Mouse (Mus musculus) intestine, embryonic 15.5 days (tissue): ENCODE results near the gene Thoc6. TPM values are rescaled to one million over a fixed set of nuclear protein-coding genes. Genes with fewer than 3 reads are reported as not detected.
A peak's percentile ranks its signal among the peaks of the same experiment; 100 is the strongest.

Experiments
- ATAC-seq: fragments of 200-750 bp; cut with Nextera tagmentation; 2 replicates; pipeline ENCODE4 v1.8.0; 2017; ENCODE audit warnings: moderate TSS enrichment, moderate library complexity
- H3K27ac ChIP-seq: fragments of 300-500 bp; sonication (generic); 2 replicates; pipeline ENCODE4 v1.5.1; 2015; ENCODE audit warnings: mild to moderate bottlenecking, inconsistent platforms
- H3K27me3 ChIP-seq: fragments of 300-500 bp; sonication (generic); replicated peaks from 2 replicates; pipeline ENCODE4 v1.6.1; 2015; ENCODE audit warnings: inconsistent platforms
- H3K36me3 ChIP-seq: fragments of 300-500 bp; sonication (generic); 2 replicates; pipeline ENCODE4 v1.6.1; 2015; ENCODE audit warnings: inconsistent platforms
- H3K4me1 ChIP-seq: fragments of 300-500 bp; sonication (generic); replicated peaks from 2 replicates; pipeline ENCODE4 v1.6.1; 2015; ENCODE audit warnings: inconsistent platforms
- H3K4me2 ChIP-seq: fragments of 300-500 bp; sonication (generic); replicated peaks from 2 replicates; pipeline ENCODE4 v1.6.1; 2015; ENCODE audit warnings: mild to moderate bottlenecking, inconsistent platforms
- H3K4me3 ChIP-seq: fragments of 300-500 bp; sonication (generic); replicated peaks from 2 replicates; pipeline ENCODE4 v1.5.1; 2015; ENCODE audit warnings: inconsistent platforms
- H3K9ac ChIP-seq: fragments of 300-500 bp; sonication (generic); 2 replicates; pipeline ENCODE4 v1.6.1; 2015; ENCODE audit warnings: inconsistent platforms
- H3K9me3 ChIP-seq: fragments of 300-500 bp; sonication (generic); 2 replicates; pipeline ENCODE4 v1.6.1; 2016; ENCODE audit warnings: inconsistent platforms
- WGBS: fragments of 180-500 bp; shearing (Covaris S2); methylation state at CpG from one replicate; pipeline ENCODE4 v1.1.7; 2015; 5-methylcytosine and 5-hydroxymethylcytosine counted together
- polyA plus RNA-seq: library from polyadenylated mRNA; unstranded; fragments of >200 nt; fragmentation: Nextera tagmentation; extraction: Ambion mirVana; gene quantifications from 2 replicates; pipeline ENCODE4 v1.2.1, GENCODE M21; 2015

Thoc6 gene
- 43.0 and 43.2 TPM in 2 replicates for polyA plus RNA-seq

DNA sequence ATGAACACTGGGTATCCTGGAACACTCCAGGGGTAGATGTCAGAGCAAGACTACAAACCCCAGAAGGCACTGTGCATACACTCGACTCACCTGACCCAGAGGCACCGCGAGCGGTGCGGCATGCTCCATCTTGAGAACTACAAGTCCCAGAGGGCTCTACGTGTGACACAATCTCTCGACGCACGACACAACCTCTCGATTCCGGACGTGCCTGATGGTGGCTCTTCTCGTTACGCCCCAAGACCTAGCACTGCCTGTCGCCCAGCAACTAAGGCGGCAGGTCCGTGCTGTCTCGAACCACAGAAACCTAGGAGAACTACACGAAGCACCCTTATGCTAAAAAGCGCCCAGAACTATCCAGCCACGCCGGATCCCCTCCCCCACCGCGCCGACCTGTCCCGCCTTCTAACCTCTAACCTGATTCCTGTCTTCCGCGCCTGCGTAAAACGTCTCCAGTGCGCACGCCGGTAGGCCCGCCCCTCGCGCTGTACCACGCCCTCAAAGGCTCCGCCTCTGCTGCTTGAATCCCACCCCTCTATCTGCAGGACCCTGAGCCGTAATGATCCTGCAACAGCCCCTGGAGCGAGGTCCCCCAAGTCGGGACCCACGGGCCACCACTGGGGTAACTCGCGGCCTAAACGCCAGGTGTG lies at the start of gene Thoc6, which contains the start of gene Hcfc1r1:
Gene Thoc6 (minus strand): TSS at position 459 of the 650 bp plus-strand sequence.
Gene Hcfc1r1 (plus strand): TSS at position 173 of the 650 bp plus-strand sequence.
- ATAC-seq: peak; percentile 95
- H3K36me3 ChIP-seq: peaks cover 15% of the 10 kb centered on the region; the same call in 1 of the 2 replicates
- peak within 1 kb of the TSS; percentile 78 for H3K27ac ChIP-seq
- H3K9ac ChIP-seq: peak within 1 kb of the TSS; percentile 68
- H3K4me1 ChIP-seq: peaks cover 31% of the 10 kb centered on the region
- WGBS: under 1% methylated on average over 45 of the region's 45 CpGs
- H3K4me2 ChIP-seq: peak within 1 kb of the TSS; percentile 96
- no peaks in the 10 kb centered on the region for H3K9me3 ChIP-seq
- H3K4me3 ChIP-seq: peak within 1 kb of the TSS; percentile 66
- H3K27me3 ChIP-seq: peaks cover under 1% of the 10 kb centered on the region; the same call in 1 of the 2 replicates

DNA sequence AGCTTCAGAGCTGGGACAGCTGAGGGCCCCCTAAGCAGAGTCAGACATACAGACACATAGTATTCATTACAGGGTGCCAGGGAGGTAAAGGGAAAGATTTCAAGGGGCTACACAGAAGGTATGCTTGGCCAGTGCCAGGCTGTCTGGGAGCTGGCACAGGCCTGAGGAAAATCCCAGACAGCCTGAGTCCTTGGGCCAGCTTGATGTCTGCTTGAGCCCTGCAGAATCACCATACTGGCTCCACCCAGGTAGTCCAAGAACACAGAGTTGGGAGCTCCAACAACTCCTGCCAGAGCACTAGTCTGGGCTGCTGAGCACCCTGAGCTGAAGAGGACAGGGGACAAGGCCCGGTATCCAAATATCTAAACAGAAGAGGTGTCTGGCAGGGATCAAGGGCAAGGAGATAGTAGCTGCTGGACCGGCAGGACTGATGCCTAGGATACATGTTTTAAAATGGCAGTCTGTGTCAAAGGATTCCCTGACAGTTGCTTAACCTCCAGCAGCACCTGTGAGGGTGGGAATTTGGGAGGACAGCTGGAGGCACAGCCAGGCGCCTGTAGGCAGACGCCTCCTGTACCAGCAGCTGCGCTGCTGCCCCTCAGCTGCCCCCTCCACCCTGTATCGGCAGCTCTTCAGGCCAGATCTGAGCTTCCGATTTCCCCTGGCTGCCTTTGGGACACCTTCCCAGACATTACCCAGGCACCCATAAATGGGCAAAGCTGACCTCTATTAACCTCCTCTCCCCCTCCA lies 48.9 kb upstream of the Thoc6 start, which contains the start of gene 1520401A03Rik:
Gene 1520401A03Rik (minus strand): TSS at position 408 of the 750 bp plus-strand sequence.
- Histone ChIP-seq H3K27ac (no peak within 1 kb of the TSS), H3K27me3 (no peaks in the 10 kb centered on the region), H3K4me1 (peaks cover 12% of the 10 kb centered on the region), H3K4me3 (no peak within 1 kb of the TSS), H3K9ac (no peak within 1 kb of the TSS), H3K9me3 (no peaks in the 10 kb centered on the region), H3K36me3 (no peaks in the 10 kb centered on the region), H3K4me2 (no peak within 1 kb of the TSS)
- WGBS: 66% methylated on average over 7 of the region's 7 CpGs
- ATAC-seq: no peak

DNA sequence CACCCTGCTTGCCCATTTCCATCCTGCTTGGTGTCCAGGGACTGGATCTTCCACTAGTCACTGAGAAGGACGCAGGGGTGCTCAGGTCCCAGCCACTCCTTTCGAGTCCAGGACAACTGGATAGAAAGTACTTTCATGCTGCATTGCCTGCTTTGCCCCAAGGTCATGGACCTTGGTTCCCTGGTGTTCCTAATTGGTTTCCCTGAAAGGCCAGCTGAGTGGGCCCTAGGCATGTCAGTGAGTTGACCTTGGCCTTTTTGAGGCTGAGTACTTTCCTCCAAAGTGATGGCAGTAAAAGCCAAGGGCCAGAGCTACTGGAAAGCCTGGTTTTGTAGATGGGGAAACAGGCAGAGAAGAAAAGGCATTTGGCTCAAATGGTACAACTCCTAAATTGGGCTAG lies 48.2 kb upstream of the Thoc6 start:
- Histone ChIP-seq H3K27ac (no peak overlapping the region), H3K36me3 (no peaks in the 10 kb centered on the region), H3K4me1 (peaks cover 12% of the 10 kb centered on the region), H3K4me3 (no peak overlapping the region), H3K27me3 (no peaks in the 10 kb centered on the region), H3K9me3 (no peaks in the 10 kb centered on the region), H3K4me2 (no peak overlapping the region), H3K9ac (no peak overlapping the region)
- ATAC-seq: no peak
- WGBS: 83% methylated on average over 2 of the region's 2 CpGs

DNA sequence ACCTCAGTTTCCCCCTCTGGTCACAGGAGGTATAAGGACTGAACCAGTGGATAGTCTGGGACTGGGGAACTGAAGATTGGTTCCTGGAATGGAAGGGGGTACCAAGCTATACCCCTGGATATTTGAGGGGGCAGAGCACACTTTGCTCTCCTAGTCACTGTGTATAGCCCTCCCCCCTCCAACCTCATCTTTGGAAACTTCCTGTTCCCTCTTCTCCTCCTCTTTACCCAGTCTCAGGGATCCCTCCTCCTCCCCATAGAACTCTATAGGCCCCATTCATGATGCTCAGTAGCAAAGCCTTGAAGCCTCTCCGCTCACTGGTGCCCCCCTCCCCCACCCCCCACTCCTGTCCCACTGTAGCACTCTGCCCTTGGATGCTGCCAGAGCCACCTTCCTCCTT lies 45.8 kb upstream of the Thoc6 start:
- Histone ChIP-seq H3K4me2 (no peak overlapping the region), H3K4me3 (no peak overlapping the region), H3K36me3 (no peaks in the 10 kb centered on the region), H3K27ac (no peak overlapping the region), H3K4me1 (peaks cover 5% of the 10 kb centered on the region), H3K9me3 (no peaks in the 10 kb centered on the region), H3K27me3 (no peaks in the 10 kb centered on the region), H3K9ac (no peak overlapping the region)
- 31% methylated on average over 1 of the region's 1 CpGs for WGBS
- ATAC-seq: no peak

- 58% methylated on average over 2 of the region's 2 CpGs for WGBS
- Histone ChIP-seq H3K9ac (no peak overlapping the region), H3K4me2 (no peak overlapping the region), H3K27ac (no peak overlapping the region), H3K4me1 (peaks cover 5% of the 10 kb centered on the region), H3K4me3 (no peak overlapping the region), H3K36me3 (no peaks in the 10 kb centered on the region), H3K9me3 (no peaks in the 10 kb centered on the region), H3K27me3 (no peaks in the 10 kb centered on the region)
- ATAC-seq: no peak
These were observed 43.3 kb upstream of the Thoc6 start for GRCm38 (mm10) chr17:23717003-23717402.

GRCm38 (mm10) chr17:23706212-23706611 lies 32.5 kb upstream of the Thoc6 start:
- Histone ChIP-seq H3K4me3 (no peak overlapping the region), H3K9me3 (no peaks in the 10 kb centered on the region), H3K36me3 (no peaks in the 10 kb centered on the region), H3K4me1 (0 out of 2 replicates have a peak, but pooled peaks cover 2% of the 10 kb centered on the region), H3K27me3 (no peaks in the 10 kb centered on the region), H3K27ac (no peak overlapping the region), H3K4me2 (no peak overlapping the region), H3K9ac (no peak overlapping the region)
- peak; percentile 82 for ATAC-seq
- 0% methylated on average over 3 of the region's 3 CpGs for WGBS

DNA sequence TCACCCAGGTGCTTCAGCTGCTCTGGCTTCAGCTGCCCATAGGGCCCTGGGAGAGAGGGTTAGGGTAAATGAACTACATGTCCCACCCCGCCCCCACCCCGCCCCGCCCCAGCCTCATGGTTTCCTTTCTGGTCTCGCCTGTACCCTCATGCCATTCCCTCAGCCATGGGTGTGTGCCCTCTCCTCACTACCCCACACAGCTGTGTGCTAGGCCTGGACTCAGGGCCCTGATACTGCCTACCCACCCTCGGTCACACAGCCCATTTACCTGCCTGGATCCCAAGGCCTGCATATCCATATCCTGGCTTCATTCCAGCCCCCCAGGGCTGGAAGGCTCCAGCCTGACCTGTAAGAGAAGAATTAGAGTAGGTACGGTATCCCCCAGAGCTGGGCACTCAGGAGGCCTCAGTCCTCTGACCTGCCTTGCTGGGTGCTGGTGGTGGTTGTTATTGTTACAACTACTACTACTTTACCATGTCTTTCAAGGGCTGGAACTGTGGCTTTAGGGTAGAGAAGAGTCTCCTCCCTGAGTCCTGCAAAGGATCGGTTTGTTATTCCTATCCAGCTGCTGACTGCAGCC lies 31.9 kb upstream of the Thoc6 start:
- Histone ChIP-seq H3K36me3 (no peaks in the 10 kb centered on the region), H3K4me2 (no peak overlapping the region), H3K27ac (no peak overlapping the region), H3K4me3 (no peak overlapping the region), H3K9me3 (no peaks in the 10 kb centered on the region), H3K4me1 (0 out of 2 replicates have a peak, but pooled peaks cover 2% of the 10 kb centered on the region), H3K27me3 (no peaks in the 10 kb centered on the region), H3K9ac (no peak overlapping the region)
- ATAC-seq: peak; percentile 29
- WGBS: 75% methylated on average over 7 of the region's 7 CpGs

DNA sequence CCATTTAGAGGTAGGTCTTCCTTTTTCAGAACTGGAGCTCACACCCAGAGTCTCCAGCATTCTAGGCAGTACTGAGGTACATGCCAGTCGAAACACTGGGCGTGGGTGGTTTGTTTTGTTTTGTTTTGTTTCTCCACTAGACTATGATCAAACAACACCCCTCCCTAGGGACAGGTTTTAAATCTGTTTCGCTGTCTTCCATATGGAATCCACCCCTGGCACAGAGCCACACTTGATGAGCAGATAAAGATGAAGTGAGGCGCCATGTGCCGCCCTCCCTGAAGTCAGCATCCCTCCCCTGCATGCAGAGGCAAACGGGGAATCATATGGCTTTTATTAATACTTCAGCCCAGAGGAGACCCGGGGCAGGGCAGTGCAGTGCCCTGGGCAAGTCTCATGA lies 31.1 kb upstream of the Thoc6 start:
- Histone ChIP-seq H3K4me1 (0 out of 2 replicates have a peak, but pooled peaks cover 2% of the 10 kb centered on the region), H3K27me3 (peaks cover 3% of the 10 kb centered on the region; the same call in 1 of the 2 replicates), H3K4me3 (no peak overlapping the region), H3K4me2 (no peak overlapping the region), H3K9me3 (no peaks in the 10 kb centered on the region), H3K36me3 (no peaks in the 10 kb centered on the region), H3K27ac (no peak overlapping the region), H3K9ac (no peak overlapping the region)
- no peak for ATAC-seq
- 60% methylated on average over 7 of the region's 7 CpGs for WGBS

DNA sequence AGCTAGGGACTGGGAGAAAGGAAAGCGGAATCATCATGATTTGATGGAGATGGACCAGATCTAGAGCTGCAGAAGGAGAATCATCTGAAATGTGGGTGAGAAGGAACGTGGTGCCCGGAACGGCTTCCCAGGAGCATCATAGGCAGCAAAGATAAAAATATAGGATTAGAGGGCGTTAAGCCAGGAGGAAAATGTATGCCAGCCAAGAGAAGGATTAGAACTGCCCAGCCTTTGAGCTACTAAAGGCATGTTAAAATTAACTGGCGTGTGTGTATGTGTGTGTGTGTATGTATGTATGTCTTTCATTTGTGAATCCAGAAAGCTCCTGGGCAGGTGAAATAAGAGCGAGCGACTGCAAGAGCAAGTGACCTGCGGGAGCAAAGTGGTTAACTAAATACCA lies 29.6 kb upstream of the Thoc6 start:
- H3K27me3 ChIP-seq: peaks cover 6% of the 10 kb centered on the region; the same call in 1 of the 2 replicates
- no peak for ATAC-seq

DNA sequence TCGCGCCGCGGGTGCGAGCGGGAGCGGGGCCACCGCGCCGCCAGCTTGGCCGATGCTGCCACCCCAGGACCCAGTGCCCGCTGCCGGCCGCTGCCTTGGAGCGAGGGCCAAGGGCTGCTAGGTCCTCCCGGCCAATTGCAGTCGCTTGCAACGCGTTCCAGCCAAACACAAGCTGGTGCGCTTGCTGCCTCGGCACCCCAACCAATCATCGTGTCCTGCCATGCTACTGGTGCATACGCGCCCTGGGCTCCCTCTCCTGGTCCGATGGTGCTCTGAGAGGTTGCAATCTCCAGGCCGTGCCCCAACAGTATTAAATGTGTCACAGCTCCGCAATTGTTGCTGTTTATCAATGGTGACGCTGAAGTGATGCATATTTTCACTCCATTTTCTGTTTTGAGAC lies 26.4 kb upstream of the Thoc6 start:
- Histone ChIP-seq H3K27ac (no peak overlapping the region), H3K4me1 (0 out of 2 replicates have a peak, but pooled peaks cover 7% of the 10 kb centered on the region), H3K4me3 (peak overlapping the region; percentile 77), H3K9me3 (no peaks in the 10 kb centered on the region), H3K4me2 (peak overlapping the region; percentile 100), H3K9ac (peak overlapping the region; percentile 55), H3K36me3 (no peaks in the 10 kb centered on the region), H3K27me3 (peaks cover 6% of the 10 kb centered on the region; the same call in 1 of the 2 replicates)
- 0% methylated on average over 24 of the region's 28 CpGs for WGBS
- peak; percentile 97 for ATAC-seq

More for the DNA sequence above, 29.6 kb upstream of the Thoc6 start:
- H3K9me3 ChIP-seq: no peaks in the 10 kb centered on the region
- H3K27ac ChIP-seq: no peak overlapping the region
- H3K4me2 ChIP-seq: no peak overlapping the region
- no peaks in the 10 kb centered on the region for H3K36me3 ChIP-seq
- WGBS: 87% methylated on average over 9 of the region's 9 CpGs
- no peak overlapping the region for H3K9ac ChIP-seq
- 0 out of 2 replicates have a peak, but pooled peaks cover 8% of the 10 kb centered on the region for H3K4me1 ChIP-seq
- no peak overlapping the region for H3K4me3 ChIP-seq

DNA sequence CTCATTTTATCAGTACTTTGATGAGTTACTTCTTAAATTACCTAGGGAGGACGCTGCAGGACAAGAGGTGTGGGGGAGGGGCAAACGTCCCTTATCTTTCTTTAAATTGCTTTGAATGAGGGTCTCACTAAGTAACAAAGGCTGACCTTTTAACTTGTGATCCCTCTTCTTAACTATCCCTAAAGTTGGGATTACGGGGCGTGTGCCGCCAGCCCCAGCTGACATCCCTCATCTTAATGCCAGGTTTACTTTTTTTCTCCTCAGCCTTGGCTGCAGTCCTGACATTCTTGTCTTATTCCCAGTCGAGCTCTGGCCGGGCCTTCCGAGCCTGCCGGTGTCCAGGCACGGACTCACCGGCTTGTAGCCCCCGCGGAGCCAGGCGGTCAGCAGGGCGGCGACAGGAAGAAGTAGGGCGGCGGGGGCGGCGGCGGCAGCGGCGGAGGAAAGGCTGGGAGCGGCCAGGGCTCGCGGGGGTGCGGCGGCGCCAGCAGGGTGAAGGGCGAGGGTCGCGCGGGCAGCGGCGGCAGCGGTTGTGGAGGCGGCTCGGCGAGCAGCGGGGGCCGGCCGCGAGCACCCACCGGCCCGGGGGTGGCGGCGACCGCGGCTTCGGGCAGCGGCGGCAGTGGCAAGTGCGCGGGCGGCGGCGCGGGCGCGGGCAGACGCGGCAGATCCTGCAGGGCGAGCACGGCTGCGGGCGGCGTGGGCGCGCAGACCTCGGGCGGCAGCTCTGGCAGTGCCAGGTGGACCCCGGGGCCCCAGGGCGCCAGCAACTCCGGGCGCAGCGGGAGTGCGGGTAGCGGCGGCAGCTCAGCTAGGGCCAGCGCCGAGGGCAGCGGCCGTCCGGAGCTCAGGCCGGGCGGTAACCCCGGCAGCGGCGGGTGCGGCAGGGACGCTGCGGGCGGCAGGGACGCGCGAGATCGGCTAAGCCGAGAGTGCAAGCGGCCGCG lies 25.7 kb upstream of the Thoc6 start:
- H3K27ac ChIP-seq: no peak overlapping the region
- peak overlapping the region; percentile 55 for H3K9ac ChIP-seq
- peak overlapping the region; percentile 77 for H3K4me3 ChIP-seq
- H3K36me3 ChIP-seq: no peaks in the 10 kb centered on the region
- peaks cover 6% of the 10 kb centered on the region; the same call in 1 of the 2 replicates for H3K27me3 ChIP-seq
- peak; percentile 65 for ATAC-seq
- peaks cover 12% of the 10 kb centered on the region; the same call in 1 of the 2 replicates for H3K4me1 ChIP-seq
- H3K4me2 ChIP-seq: peak overlapping the region; percentile 100
- WGBS: under 1% methylated on average over 94 of the region's 101 CpGs
- H3K9me3 ChIP-seq: no peaks in the 10 kb centered on the region
